Mouse (Mus musculus) CH12.LX (cell line): ENCODE results near the gene Cdh24. TPM values are rescaled to one million over a fixed set of nuclear protein-coding genes. Genes with fewer than 3 reads are reported as not detected.

Experiments used
- DNase-seq: peaks from one replicate; pipeline ENCODE4 v3.0.0-alpha.2; 2013; ENCODE audit errors: extremely low read depth
- H3K27ac ChIP-seq: 2 replicates; pipeline ENCODE4 v1.5.1; 2012; ENCODE audit warnings: low read depth, mild to moderate bottlenecking, control low read depth, moderate library complexity; ENCODE audit not compliant: insufficient read depth
- H3K27me3 ChIP-seq: replicated peaks from 2 replicates; pipeline ENCODE3; 2012; ENCODE audit warnings: inconsistent platforms
- H3K36me3 ChIP-seq, 2 experiments: replicated peaks in 1 of 2; 2 replicates each; pipeline versions ENCODE3 to v1.6.1; 2012; ENCODE audit warnings: inconsistent platforms in 1 of 2, low read length in 1 of 2, mild to moderate bottlenecking in 1 of 2, mixed read lengths in 1 of 2, moderate library complexity in 1 of 2; ENCODE audit not compliant: control insufficient read depth in 1 of 2, insufficient read depth in 1 of 2
- H3K4me1 ChIP-seq, 2 experiments: 2 replicates each; pipeline ENCODE4 v1.6.1; 2012; ENCODE audit warnings: inconsistent platforms in 1 of 2, moderate library complexity in 1 of 2; ENCODE audit not compliant: insufficient read depth in 2 of 2, control insufficient read depth in 1 of 2
- H3K4me2 ChIP-seq: 2 replicates; pipeline ENCODE4 v1.6.1; 2012; ENCODE audit warnings: low read depth, mild to moderate bottlenecking, control low read depth; ENCODE audit not compliant: poor library complexity, insufficient read depth, severe bottlenecking
- H3K4me3 ChIP-seq, 3 experiments: fragments of 150-350 bp in 1 of 3; sonication (generic) in 1 of 3; replicated peaks in 1 of 3; 2 replicates each; pipeline versions ENCODE3 to v1.5.1; 2011 to 2012; ENCODE audit warnings: low read depth in 2 of 3, low read length in 2 of 3, mild to moderate bottlenecking in 2 of 3, moderate library complexity in 2 of 3, control low read depth in 1 of 3, improper control_type of control experiment in 1 of 3, inconsistent platforms in 1 of 3, mixed read lengths in 1 of 3; ENCODE audit not compliant: poor library complexity in 1 of 3
- H3K79me2 ChIP-seq: replicated peaks from 2 replicates; pipeline ENCODE4 v1.6.1; 2012; ENCODE audit warnings: mild to moderate bottlenecking, moderate library complexity; ENCODE audit not compliant: control insufficient read depth, poor library complexity, insufficient read depth, severe bottlenecking; ENCODE audit errors: extremely low read depth
- H3K9ac ChIP-seq: 2 replicates; pipeline ENCODE4 v1.6.1; 2012; ENCODE audit warnings: low read depth, mild to moderate bottlenecking, control low read depth, moderate library complexity; ENCODE audit not compliant: insufficient read depth
- H3K9me3 ChIP-seq: replicated peaks from 2 replicates; pipeline ENCODE3; 2012; ENCODE audit warnings: low read length, inconsistent platforms, mixed read lengths
- BHLHE40 ChIP-seq: IDR thresholded peaks from 2 replicates; pipeline ENCODE4 v1.6.1; 2011; ENCODE audit warnings: mild to moderate bottlenecking, low read depth, low read length, improper control_type of control experiment
- CHD1 ChIP-seq: IDR thresholded peaks from 2 replicates; pipeline ENCODE4 v1.6.1; 2012; ENCODE audit warnings: low read depth, low read length, improper control_type of control experiment, inconsistent platforms
- CHD2 ChIP-seq: IDR thresholded peaks from 2 replicates; pipeline ENCODE4 v1.6.1; 2011; ENCODE audit warnings: low read length, improper control_type of control experiment
- CTCF ChIP-seq, 2 experiments: IDR thresholded peaks in 1 of 2; conservative IDR thresholded peaks in 1 of 2; 2 replicates each; pipeline ENCODE4 v1.5.1; 2011 to 2012; ENCODE audit warnings: low read depth in 2 of 2, low read length in 2 of 2, improper control_type of control experiment in 1 of 2, inconsistent platforms in 1 of 2, mild to moderate bottlenecking in 1 of 2, moderate library complexity in 1 of 2
- E2F4 ChIP-seq: IDR thresholded peaks from 2 replicates; pipeline ENCODE4 v1.6.1; 2011; ENCODE audit warnings: low read depth, low read length, improper control_type of control experiment; ENCODE audit not compliant: insufficient replicate concordance
- ETS1 ChIP-seq: conservative IDR thresholded peaks from 2 replicates; pipeline ENCODE4 v1.6.1; 2012; ENCODE audit warnings: low read depth, mild to moderate bottlenecking, inconsistent platforms, low read length, improper control_type of control experiment, moderate library complexity
- GABPA ChIP-seq: IDR thresholded peaks from 2 replicates; pipeline ENCODE4 v1.6.1; 2012; ENCODE audit warnings: low read depth, low read length, improper control_type of control experiment, inconsistent platforms; ENCODE audit not compliant: insufficient replicate concordance
- IRF4 ChIP-seq: IDR thresholded peaks from 2 replicates; pipeline ENCODE4 v1.6.1; 2014; ENCODE audit warnings: low read depth, mild to moderate bottlenecking, inconsistent platforms, low read length, improper control_type of control experiment
- JUN ChIP-seq: IDR thresholded peaks from 2 replicates; pipeline ENCODE4 v1.6.1; 2011; ENCODE audit warnings: low read depth, mild to moderate bottlenecking, low read length, improper control_type of control experiment, moderate library complexity; ENCODE audit not compliant: insufficient read depth
- JUND ChIP-seq: conservative IDR thresholded peaks from 2 replicates; pipeline ENCODE4 v1.6.1; 2011; ENCODE audit warnings: low read depth, low read length, improper control_type of control experiment
- KAT2A ChIP-seq: IDR thresholded peaks from 2 replicates; pipeline ENCODE4 v1.6.1; 2012; ENCODE audit warnings: low read length, improper control_type of control experiment, inconsistent platforms; ENCODE audit not compliant: insufficient replicate concordance
- MAFK ChIP-seq: IDR thresholded peaks from 2 replicates; pipeline ENCODE4 v1.6.1; 2011; ENCODE audit warnings: low read length, improper control_type of control experiment; ENCODE audit not compliant: insufficient replicate concordance
- MAX ChIP-seq: IDR thresholded peaks from 2 replicates; pipeline ENCODE4 v1.6.1; 2011; ENCODE audit warnings: low read length, improper control_type of control experiment
- MAZ ChIP-seq: IDR thresholded peaks from 2 replicates; pipeline ENCODE4 v1.6.1; 2012; ENCODE audit warnings: low read depth, mild to moderate bottlenecking, inconsistent platforms, low read length, improper control_type of control experiment, moderate library complexity
- MEF2A ChIP-seq: IDR thresholded peaks from 2 replicates; pipeline ENCODE4 v1.6.1; 2014; ENCODE audit warnings: low read depth, mild to moderate bottlenecking, inconsistent platforms, low read length, improper control_type of control experiment, borderline replicate concordance
- MYC ChIP-seq: IDR thresholded peaks from 2 replicates; pipeline ENCODE4 v1.6.1; 2011; ENCODE audit warnings: low read depth, mild to moderate bottlenecking, improper control_type of control experiment, low read length
- NELFE ChIP-seq: IDR thresholded peaks from 2 replicates; pipeline ENCODE4 v1.6.1; 2011; ENCODE audit warnings: low read depth, low read length, improper control_type of control experiment
- NRF1 ChIP-seq: IDR thresholded peaks from 2 replicates; pipeline ENCODE4 v1.6.1; 2014; ENCODE audit warnings: low read depth, mild to moderate bottlenecking, inconsistent platforms, low read length, improper control_type of control experiment, moderate library complexity
- PAX5 ChIP-seq: IDR thresholded peaks from 2 replicates; pipeline ENCODE4 v1.6.1; 2012; ENCODE audit warnings: low read length, inconsistent platforms, mixed read lengths
- POLR2A ChIP-seq: IDR thresholded peaks from 2 replicates; pipeline ENCODE4 v1.6.1; 2011; ENCODE audit warnings: low read depth, mild to moderate bottlenecking, improper control_type of control experiment, low read length
- POLR2AphosphoS2 ChIP-seq: IDR thresholded peaks from 2 replicates; pipeline ENCODE4 v1.6.1; 2011; ENCODE audit warnings: low read depth, low read length, improper control_type of control experiment
- RAD21 ChIP-seq: IDR thresholded peaks from 2 replicates; pipeline ENCODE4 v1.6.1; 2011; ENCODE audit warnings: low read depth, mild to moderate bottlenecking, low read length, improper control_type of control experiment, moderate library complexity
- RCOR1 ChIP-seq: conservative IDR thresholded peaks from 2 replicates; pipeline ENCODE4 v1.6.1; 2012; ENCODE audit warnings: low read depth, mild to moderate bottlenecking, inconsistent platforms, low read length, improper control_type of control experiment
- SIN3A ChIP-seq: IDR thresholded peaks from 2 replicates; pipeline ENCODE4 v1.6.1; 2012; ENCODE audit warnings: low read length, improper control_type of control experiment, inconsistent platforms
- SMC3 ChIP-seq: IDR thresholded peaks from 2 replicates; pipeline ENCODE4 v1.6.1; 2011; ENCODE audit warnings: low read depth, low read length, improper control_type of control experiment
- TBP ChIP-seq: conservative IDR thresholded peaks from 2 replicates; pipeline ENCODE4 v1.6.1; 2011; ENCODE audit warnings: low read depth, low read length, improper control_type of control experiment
- TCF12 ChIP-seq: IDR thresholded peaks from 2 replicates; pipeline ENCODE4 v1.6.1; 2014; ENCODE audit warnings: low read depth, mild to moderate bottlenecking, inconsistent platforms, low read length, improper control_type of control experiment
- UBTF ChIP-seq: IDR thresholded peaks from 2 replicates; pipeline ENCODE4 v1.6.1; 2012; ENCODE audit warnings: low read depth, mild to moderate bottlenecking, inconsistent platforms, low read length, improper control_type of control experiment, moderate library complexity
- USF1 ChIP-seq: IDR thresholded peaks from 2 replicates; pipeline ENCODE4 v1.6.1; 2014; ENCODE audit warnings: low read depth, mild to moderate bottlenecking, inconsistent platforms, low read length, improper control_type of control experiment
- USF2 ChIP-seq: conservative IDR thresholded peaks from 2 replicates; pipeline ENCODE4 v1.6.1; 2011; ENCODE audit warnings: low read depth, low read length, improper control_type of control experiment
- ZC3H11A ChIP-seq: IDR thresholded peaks from 2 replicates; pipeline ENCODE4 v1.6.1; 2012; ENCODE audit warnings: low read depth, mild to moderate bottlenecking, inconsistent platforms, low read length, improper control_type of control experiment
- ZNF384 ChIP-seq: IDR thresholded peaks from 2 replicates; pipeline ENCODE4 v1.6.1; 2012; ENCODE audit warnings: low read depth, low read length, improper control_type of control experiment, inconsistent platforms
- dilution Hi-C: fragments of 300-500 bp; cut with MboI; formaldehyde crosslinking; loops from 2 replicates; pipeline ENCODE4 v1.14.3; 2020; ENCODE audit warnings: low sequenced_read_pairs; ENCODE audit not compliant: extremely low pct_unique_long_range_greater_than_20kb, extremely low pct_ligation_motif_present
- in situ Hi-C: fragments of 300-500 bp; cut with MboI; formaldehyde crosslinking; loops from 3 replicates; pipeline ENCODE4 v1.14.3; 2019; ENCODE audit warnings: low sequenced_read_pairs, low pct_ligation_motif_present, low pct_unique_long_range_greater_than_20kb, mixed read lengths
- polyA plus RNA-seq: library from polyadenylated mRNA; unstranded; fragments of >175 nt; gene quantifications from 2 replicates; pipeline ENCODE4 v1.2.1, GENCODE M21; 2012; ENCODE audit warnings: low read depth; ENCODE audit not compliant: insufficient read length
- total RNA-seq, 2 experiments: library from RNA; depleted of rRNA; stranded (reverse); fragments of 300-350 nt in 1 of 2; fragments of >200 nt in 1 of 2; gene quantifications; 2 replicates each; pipeline ENCODE4 v1.2.3; 2012 to 2014

Gene Cdh24
- total and polyA plus RNA-seq, 3 experiments: 1.0 to 4.9 (median 1.6) TPM

- H3K4me3 ChIP-seq: peak overlapping the region; percentile 81 to 98 (median 82)
- H3K4me2 ChIP-seq: peak overlapping the region; percentile 89
- H3K4me1 ChIP-seq: peaks cover 2 to 44% of the 10 kb centered on the region in 2 experiments; a peak in 3 of 4 replicates
- peaks cover 58% of the 10 kb centered on the region for H3K79me2 ChIP-seq
- DNase-seq: peak; percentile 17
- H3K27ac ChIP-seq: no peak overlapping the region
- H3K27me3 ChIP-seq: no peaks in the 10 kb centered on the region
- TF ChIP-seq ETS1: 0 out of 2 replicates have a peak, but pooled peaks have one; percentile 4
- peak; percentile 6; the same call in 1 of the 2 replicates for TF ChIP-seq SIN3A
- TF ChIP-seq NELFE: no peak
- peaks cover 29 to 49% of the 10 kb centered on the region in 2 experiments for H3K36me3 ChIP-seq
- in situ Hi-C loops: no loop called here
- H3K9me3 ChIP-seq: no peaks in the 10 kb centered on the region
- H3K9ac ChIP-seq: peak overlapping the region; percentile 99
- dilution Hi-C loops: no loop called here
Measured at GRCm38 (mm10) chr14:54687251-54687650, 46.1 kb upstream of the Cdh24 start.

- H3K9ac ChIP-seq: peak within 1 kb of the TSS; percentile 99
- H3K4me3 ChIP-seq: peak within 1 kb of the TSS; percentile 81 to 98 (median 82)
- dilution Hi-C loops: no loop called here
- in situ Hi-C loops: no loop called here
- no peaks in the 10 kb centered on the region for H3K27me3 ChIP-seq
- peaks cover 28 to 55% of the 10 kb centered on the region in 2 experiments for H3K36me3 ChIP-seq
- H3K27ac ChIP-seq: peak within 1 kb of the TSS; percentile 78
- peaks cover 61% of the 10 kb centered on the region for H3K79me2 ChIP-seq
- H3K4me1 ChIP-seq: peaks cover 2 to 44% of the 10 kb centered on the region in 2 experiments; a peak in 3 of 4 replicates
- peak within 1 kb of the TSS; percentile 98 for H3K4me2 ChIP-seq
- peak; percentile 99 for DNase-seq
- H3K9me3 ChIP-seq: no peaks in the 10 kb centered on the region
- peak; percentile 65 for TF ChIP-seq POLR2AphosphoS2
- no peak for TF ChIP-seq JUND
- no peak for TF ChIP-seq ZNF384
- no peak; the same call in 1 of the 2 replicates for TF ChIP-seq E2F4
- peak; percentile 76 for TF ChIP-seq KAT2A
- no peak for TF ChIP-seq SIN3A
- TF ChIP-seq MAFK: no peak
- TF ChIP-seq CTCF (conservative IDR thresholded peaks at IDR 0.05 in 1 of 2, IDR thresholded peaks at IDR 0.05 in 1 of 2; ENCODE audit: low read depth in 2 of 2, low read length in 2 of 2): no peak
- peak; percentile 94 for TF ChIP-seq MAZ
- no peak for TF ChIP-seq SMC3
- no peak for TF ChIP-seq ZC3H11A
- TF ChIP-seq GABPA: no peak
- no peak for TF ChIP-seq PAX5
- TF ChIP-seq IRF4: peak; percentile 43; the same call in 1 of the 2 replicates
- peak; percentile 83 for TF ChIP-seq POLR2A
- TF ChIP-seq MEF2A: no peak
- no peak for TF ChIP-seq NRF1
- TF ChIP-seq USF1: no peak
- TF ChIP-seq UBTF: no peak
- TF ChIP-seq CHD1: no peak
- peak; percentile 88 for TF ChIP-seq TCF12
- no peak for TF ChIP-seq USF2
- no peak for TF ChIP-seq RAD21
- no peak for TF ChIP-seq MYC
- 0 out of 2 replicates have a peak, but pooled peaks have one; percentile 6 for TF ChIP-seq ETS1
- no peak for TF ChIP-seq CHD2
- peak; percentile 80 for TF ChIP-seq NELFE
- 0 out of 2 replicates have a peak, but pooled peaks have one; percentile 25 for TF ChIP-seq TBP
- no peak for TF ChIP-seq MAX
- TF ChIP-seq BHLHE40: no peak
- TF ChIP-seq JUN: no peak
- TF ChIP-seq RCOR1: no peak
Measured at GRCm38 (mm10) chr14:54686522-54687143, 45.5 kb upstream of the Cdh24 start, which contains the start of gene Acin1. TSS of gene Acin1 (minus strand) at chr14:54686931.
